ENCODE assay signal across 18 mouse cellular contexts in genomic region chr17:25723919-25724318, GRCm38 (mm10). TPM values are rescaled to one million over a fixed set of nuclear protein-coding genes. Genes with fewer than 3 reads are reported as not detected.
DNase-seq lines count a peak whose midpoint lies in the region; ATAC-seq and TF ChIP-seq lines count a peak whose summit lies in the region.
"Had no signal": no experiment of that assay in that cellular context is flagged by ENCODE, and none has a peak within 500 bp of the region (broad histone marks: within the 10 kb centered on the region; RNA-seq: fewer than 3 reads in every experiment).

No protein-coding gene starts in this region.

- H3K4me2 ChIP-seq in intestine, postnatal 0 days (replicated peaks; ENCODE audit: low read depth), result no peak overlapping the region
- H3K4me2 ChIP-seq in intestine, embryonic 15.5 days (replicated peaks), result no peak overlapping the region
- H3K4me2 ChIP-seq in midbrain, embryonic 11.5 days, result no peak overlapping the region
- H3K4me2 ChIP-seq in midbrain, embryonic 13.5 days (replicated peaks), result no peak overlapping the region
- H3K4me2 ChIP-seq: embryonic facial prominence, embryonic 15.5 days; heart, embryonic 15.5 days; liver, embryonic 15.5 days had no signal

- no peaks in the 10 kb centered on the region for H3K9me3 ChIP-seq in intestine, postnatal 0 days (ENCODE audit: control insufficient read depth)
- H3K9me3 ChIP-seq in intestine, embryonic 15.5 days, result no peaks in the 10 kb centered on the region
- no peaks in the 10 kb centered on the region for H3K9me3 ChIP-seq in midbrain, embryonic 11.5 days (ENCODE audit: control insufficient read depth, low read length)
- no peaks in the 10 kb centered on the region for H3K9me3 ChIP-seq in midbrain, embryonic 13.5 days
- H3K9me3 ChIP-seq: embryonic facial prominence, embryonic 15.5 days; heart, embryonic 15.5 days; liver, embryonic 15.5 days had no signal

- H3K36me3 ChIP-seq in intestine, postnatal 0 days (ENCODE audit: control insufficient read depth, insufficient read depth), result peaks cover 24% of the 10 kb centered on the region; the same call in 1 of the 2 replicates
- peaks cover 21% of the 10 kb centered on the region; the same call in 1 of the 2 replicates for H3K36me3 ChIP-seq in intestine, embryonic 15.5 days
- H3K36me3 ChIP-seq in midbrain, embryonic 11.5 days (ENCODE audit: control insufficient read depth, insufficient read depth, low read length), result no peaks in the 10 kb centered on the region
- H3K36me3 ChIP-seq in midbrain, embryonic 13.5 days, result peaks cover 28% of the 10 kb centered on the region

- H3K9ac ChIP-seq in intestine, postnatal 0 days (ENCODE audit: low read depth, low read length), result no peak overlapping the region
- no peak overlapping the region for H3K9ac ChIP-seq in intestine, embryonic 15.5 days
- no peak overlapping the region for H3K9ac ChIP-seq in midbrain, embryonic 11.5 days (ENCODE audit: low read length)
- no peak overlapping the region for H3K9ac ChIP-seq in midbrain, embryonic 13.5 days (replicated peaks)
- H3K9ac ChIP-seq: embryonic facial prominence, embryonic 15.5 days; heart, embryonic 15.5 days; liver, embryonic 15.5 days had no signal

- H3K4me1 ChIP-seq in intestine, postnatal 0 days (replicated peaks; ENCODE audit: control insufficient read depth, insufficient read depth, low read length), result peaks cover 4% of the 10 kb centered on the region; the same call in 1 of the 2 replicates
- H3K4me1 ChIP-seq in intestine, embryonic 15.5 days (replicated peaks), result peaks cover 16% of the 10 kb centered on the region
- peaks cover 19% of the 10 kb centered on the region for H3K4me1 ChIP-seq in midbrain, embryonic 11.5 days (ENCODE audit: control insufficient read depth, insufficient read depth, low read length)
- H3K4me1 ChIP-seq in midbrain, embryonic 13.5 days (replicated peaks), result peaks cover 23% of the 10 kb centered on the region

- H3K27ac ChIP-seq in intestine, postnatal 0 days (ENCODE audit: low read depth, low read length), result no peak overlapping the region
- H3K27ac ChIP-seq in intestine, embryonic 15.5 days, result no peak overlapping the region
- no peak overlapping the region for H3K27ac ChIP-seq in midbrain, embryonic 11.5 days (ENCODE audit: low read depth, low read length)
- H3K27ac ChIP-seq in midbrain, embryonic 13.5 days, result no peak overlapping the region
- H3K27ac ChIP-seq: embryonic facial prominence, embryonic 15.5 days; heart, embryonic 15.5 days; liver, embryonic 15.5 days had no signal

- 79% methylated on average over 7 of the region's 7 CpGs for WGBS in intestine, postnatal 0 days
- WGBS in intestine, embryonic 15.5 days, result 78% methylated on average over 7 of the region's 7 CpGs
- WGBS in midbrain, embryonic 11.5 days, result 76% methylated on average over 7 of the region's 7 CpGs
- WGBS in midbrain, embryonic 13.5 days, result 89% methylated on average over 7 of the region's 7 CpGs

- peak; percentile 26 for DNase-seq in midbrain, embryonic 11.5 days (ENCODE audit: low spot score, missing footprints)
- DNase-seq in ZHBTc4 (ENCODE audit: low read depth, low spot score), result peak; percentile 78
- DNase-seq in retina, postnatal 1 day, result peak; percentile 59
- DNase-seq in layer of hippocampus, postnatal 14 days (ENCODE audit: low spot score in 2 of 2), result no peak
- no peak for DNase-seq in natural killer cell, adult 2 months (ENCODE audit: low spot score in 2 of 2)
- DNase-seq: cerebellum, adult 9-11 months; gastrocnemius, postnatal 36 days; kidney, postnatal 25 days had no signal

- no peak for ATAC-seq in intestine, postnatal 0 days
- ATAC-seq in intestine, embryonic 15.5 days, result no peak
- no peak for ATAC-seq in midbrain, embryonic 11.5 days (ENCODE audit: low FRiP score)
- ATAC-seq in midbrain, embryonic 13.5 days, result no peak
- ATAC-seq: activated CD4-positive, CD25-positive, alpha-beta regulatory T cell, adult 4 months; forebrain, embryonic 16.5 days; inflammation-experienced regulatory T-cells, adult 6 months had no signal

- H3K4me3 ChIP-seq in intestine, postnatal 0 days (ENCODE audit: low read depth, low read length), result no peak overlapping the region
- no peak overlapping the region for H3K4me3 ChIP-seq in intestine, embryonic 15.5 days (replicated peaks)
- H3K4me3 ChIP-seq in midbrain, embryonic 11.5 days (ENCODE audit: low read depth, low read length), result no peak overlapping the region
- H3K4me3 ChIP-seq in midbrain, embryonic 13.5 days (replicated peaks), result no peak overlapping the region
- H3K4me3 ChIP-seq: embryonic facial prominence, embryonic 15.5 days; heart, embryonic 15.5 days; liver, embryonic 15.5 days had no signal

- no peaks in the 10 kb centered on the region for H3K27me3 ChIP-seq in intestine, postnatal 0 days (replicated peaks; ENCODE audit: control insufficient read depth, insufficient read depth, low read length)
- no peaks in the 10 kb centered on the region for H3K27me3 ChIP-seq in intestine, embryonic 15.5 days (replicated peaks)
- H3K27me3 ChIP-seq in midbrain, embryonic 11.5 days (ENCODE audit: control insufficient read depth, insufficient read depth, low read length), result no peaks in the 10 kb centered on the region
- no peaks in the 10 kb centered on the region for H3K27me3 ChIP-seq in midbrain, embryonic 13.5 days
- H3K27me3 ChIP-seq: embryonic facial prominence, embryonic 15.5 days; heart, embryonic 15.5 days; liver, embryonic 15.5 days had no signal

- TF ChIP-seq CTCF in intestine, postnatal 0 days (IDR thresholded peaks at IDR 0.05; ENCODE audit: low read depth), result peak; percentile 56

RNA-seq across cellular contexts. Expression of gene Chtf18, which starts 3.3 kb away (rescaled TPM):
- 4.3 and 6.1 TPM in 2 replicates for polyA plus RNA-seq in intestine, postnatal 0 days (2015; fragmentation: Nextera tagmentation; extraction: Ambion mirVana)
- 23.5 and 26.8 TPM in 2 replicates for polyA plus RNA-seq in intestine, embryonic 15.5 days (2015; fragmentation: Nextera tagmentation; extraction: Ambion mirVana)
- 15.0 and 17.3 TPM in 2 replicates for polyA plus RNA-seq in midbrain, embryonic 11.5 days (2014; fragmentation: Nextera tagmentation; extraction: Ambion mirVana)
- 12.8 and 14.1 TPM in 2 replicates for polyA plus RNA-seq in midbrain, embryonic 13.5 days (2015; fragmentation: Nextera tagmentation; extraction: Ambion mirVana)
- total RNA-seq in layer of hippocampus, postnatal 14 days (2021), result 1 to 10 TPM; 3.1 to 3.3 TPM

RNA-seq across cellular contexts. Expression of gene Rpusd1, which starts 3.6 kb away (rescaled TPM):
- polyA plus RNA-seq in intestine, postnatal 0 days (2015; fragmentation: Nextera tagmentation; extraction: Ambion mirVana), result 6.7 and 7.2 TPM in 2 replicates
- polyA plus RNA-seq in intestine, embryonic 15.5 days (2015; fragmentation: Nextera tagmentation; extraction: Ambion mirVana), result 16.4 and 17.0 TPM in 2 replicates
- polyA plus RNA-seq in midbrain, embryonic 11.5 days (2014; fragmentation: Nextera tagmentation; extraction: Ambion mirVana), result 16.0 and 19.8 TPM in 2 replicates
- polyA plus RNA-seq in midbrain, embryonic 13.5 days (2015; fragmentation: Nextera tagmentation; extraction: Ambion mirVana), result 23.2 and 24.1 TPM in 2 replicates
- 10 to 100 TPM; 29.9 to 32.8 TPM for total RNA-seq in layer of hippocampus, postnatal 14 days (2021)

RNA-seq across cellular contexts. Expression of gene Gng13, which starts 6.9 kb away (rescaled TPM):
- 0.92 and 0.95 TPM in 2 replicates for polyA plus RNA-seq in intestine, postnatal 0 days (2015; fragmentation: Nextera tagmentation; extraction: Ambion mirVana)
- 2.6 and 2.9 TPM in 2 replicates for polyA plus RNA-seq in intestine, embryonic 15.5 days (2015; fragmentation: Nextera tagmentation; extraction: Ambion mirVana)
- polyA plus RNA-seq in midbrain, embryonic 11.5 days (2014; fragmentation: Nextera tagmentation; extraction: Ambion mirVana), result 0.77 and 1.3 TPM in 2 replicates
- 0.73 and 0.78 TPM in 2 replicates for polyA plus RNA-seq in midbrain, embryonic 13.5 days (2015; fragmentation: Nextera tagmentation; extraction: Ambion mirVana)
- 100 to 1,000 TPM in 1 of 2 experiments, 10 to 100 TPM in 1; 78.0 to 103 TPM for total RNA-seq in layer of hippocampus, postnatal 14 days (2021)
- total RNA-seq: gastrocnemius, postnatal 36 days; megakaryocyte progenitor cell, adult 5-6 weeks had no signal
- polyA plus RNA-seq: activated CD4-positive, CD25-positive, alpha-beta regulatory T cell, adult 4 months; inflammation-experienced regulatory T-cells, adult 6 months; liver, embryonic 15.5 days had no signal

RNA-seq across cellular contexts. Expression of gene Mslnl, which starts 11.9 kb away (rescaled TPM):
- not detected in 2 replicates for polyA plus RNA-seq in intestine, postnatal 0 days (2015; fragmentation: Nextera tagmentation; extraction: Ambion mirVana)
- 0.06 TPM in 1 of 2 replicates, not detected in the other for polyA plus RNA-seq in intestine, embryonic 15.5 days (2015; fragmentation: Nextera tagmentation; extraction: Ambion mirVana)
- not detected in 2 replicates for polyA plus RNA-seq in midbrain, embryonic 11.5 days (2014; fragmentation: Nextera tagmentation; extraction: Ambion mirVana)
- polyA plus RNA-seq in midbrain, embryonic 13.5 days (2015; fragmentation: Nextera tagmentation; extraction: Ambion mirVana), result not detected in 2 replicates
- under 1 TPM in 1 of 2 experiments, not detected in 1; 0.12 TPM for total RNA-seq in layer of hippocampus, postnatal 14 days (2021)
- total RNA-seq: gastrocnemius, postnatal 36 days; megakaryocyte progenitor cell, adult 5-6 weeks had no signal
- polyA plus RNA-seq: forebrain, embryonic 16.5 days; heart, embryonic 15.5 days; inflammation-experienced regulatory T-cells, adult 6 months; liver, embryonic 15.5 days had no signal

RNA-seq across cellular contexts. Expression of gene Msln, which starts 30.3 kb away (rescaled TPM):
- polyA plus RNA-seq in intestine, postnatal 0 days (2015; fragmentation: Nextera tagmentation; extraction: Ambion mirVana), result 48.2 and 57.0 TPM in 2 replicates
- polyA plus RNA-seq in intestine, embryonic 15.5 days (2015; fragmentation: Nextera tagmentation; extraction: Ambion mirVana), result 21.6 and 22.1 TPM in 2 replicates
- polyA plus RNA-seq in midbrain, embryonic 11.5 days (2014; fragmentation: Nextera tagmentation; extraction: Ambion mirVana), result not detected in 2 replicates
- polyA plus RNA-seq in midbrain, embryonic 13.5 days (2015; fragmentation: Nextera tagmentation; extraction: Ambion mirVana), result not detected in 2 replicates
- 1 to 10 TPM; 1.2 to 1.8 TPM for total RNA-seq in layer of hippocampus, postnatal 14 days (2021)
- total RNA-seq: megakaryocyte progenitor cell, adult 5-6 weeks had no signal
- polyA plus RNA-seq: activated CD4-positive, CD25-positive, alpha-beta regulatory T cell, adult 4 months; inflammation-experienced regulatory T-cells, adult 6 months had no signal

Comparison
In these comparisons a context has a peak if more than half of its experiments do, and no peak if none do; other contexts are left out.
1. DNase-seq: peak in midbrain, embryonic 11.5 days (single experiment), ZHBTc4 (single experiment) and retina, postnatal 1 day (single experiment); none in layer of hippocampus, postnatal 14 days (0 of 2) and natural killer cell, adult 2 months (0 of 2).